Mouse (Mus musculus) stomach, postnatal 0 days (tissue): ENCODE data around the gene Ccdc183.

Experiments used
- CTCF ChIP-seq: IDR thresholded peaks from 2 replicates; pipeline ENCODE4 v1.5.1; 2016; ENCODE audit warnings: antibody characterized with exemption, low read depth, mild to moderate bottlenecking, moderate library complexity
- EP300 ChIP-seq: optimal IDR thresholded peaks from 2 replicates; pipeline ENCODE3; 2016; ENCODE audit warnings: antibody characterized with exemption

DNA sequence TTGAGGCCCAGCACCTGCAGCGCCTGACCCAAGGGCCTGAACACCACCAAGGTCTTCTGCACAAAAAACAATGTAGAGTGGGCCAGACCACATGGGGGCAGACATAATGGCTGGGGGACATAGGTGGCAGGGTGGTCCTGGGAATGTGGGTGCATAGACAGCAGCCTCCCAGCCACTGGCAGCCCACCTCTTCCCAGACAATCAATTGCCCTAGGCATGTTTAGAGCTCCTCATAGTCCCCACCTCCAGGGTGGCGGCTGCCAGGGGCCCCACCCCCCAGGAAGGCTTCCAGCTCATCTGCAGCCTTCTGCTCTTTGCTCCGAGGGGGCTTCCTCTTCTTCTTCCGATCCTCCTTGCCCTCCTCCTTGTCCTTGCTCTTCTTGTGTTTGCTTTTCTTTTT lies 33.9 kb downstream of the Ccdc183 start:
- TF ChIP-seq CTCF (no peak), EP300 (no peak)
